Mouse (Mus musculus): ENCODE data around the gene Clpb.

The Clpb gene

GRCm38 (mm10) chr7:101820295-101821030 is 157.0 kb downstream of the Clpb start:
- in situ Hi-C loops (cut with MboI, MseI) = no loop called here

- in situ Hi-C loops (cut with MboI, MseI) = no loop called here
Measured at GRCm38 (mm10) chr7:101821571-101822501, 158.4 kb downstream of the Clpb start.

- in situ Hi-C loops (cut with MboI, MseI) = no loop called here
Measured at GRCm38 (mm10) chr7:101822836-101823757, 159.7 kb downstream of the Clpb start.

GRCm38 (mm10) chr7:101823758-101824630 is 160.6 kb downstream of the Clpb start:
- in situ Hi-C loops (cut with MboI, MseI) = no loop called here

GRCm38 (mm10) chr7:101830373-101830772 is 166.9 kb downstream of the Clpb start:
- in situ Hi-C loops (cut with MboI, MseI) = no loop called here

GRCm38 (mm10) chr7:101831437-101831836 is 168.0 kb downstream of the Clpb start:
- in situ Hi-C loops (cut with MboI, MseI) = no loop called here

- in situ Hi-C loops (cut with MboI, MseI) = no loop called here
Measured at GRCm38 (mm10) chr7:101832372-101832771, 168.9 kb downstream of the Clpb start.

GRCm38 (mm10) chr7:101833352-101833751 is 169.9 kb downstream of the Clpb start:
- in situ Hi-C loops (cut with MboI, MseI) = no loop called here

GRCm38 (mm10) chr7:101833916-101834584 is 170.6 kb downstream of the Clpb start:
- in situ Hi-C loops (cut with MboI, MseI) = no loop called here

- in situ Hi-C loops (cut with MboI, MseI) = no loop called here
Measured at GRCm38 (mm10) chr7:101834903-101835302, 171.5 kb downstream of the Clpb start.

GRCm38 (mm10) chr7:101835457-101836109 is 172.2 kb downstream of the Clpb start:
- in situ Hi-C loops (cut with MboI, MseI) = no loop called here

- in situ Hi-C loops (cut with MboI, MseI) = no loop called here
Measured at GRCm38 (mm10) chr7:101836271-101837153, 173.1 kb downstream of the Clpb start.

GRCm38 (mm10) chr7:101837154-101837605 is 173.7 kb downstream of the Clpb start:
- in situ Hi-C loops (cut with MboI, MseI) = no loop called here

GRCm38 (mm10) chr7:101837606-101838471 is 174.4 kb downstream of the Clpb start, which contains the start of gene Inppl1:
TSS of gene Inppl1 (minus strand) at chr7:101838229.
- in situ Hi-C loops (cut with MboI, MseI) = no loop called here

GRCm38 (mm10) chr7:101844186-101844585 is 180.8 kb downstream of the Clpb start:
- in situ Hi-C loops (cut with MboI, MseI) = no loop called here

Measured in T-helper 2 cell (primary cell).